Mouse (Mus musculus) cortical plate, adult 2 months (tissue): ENCODE data around the gene Hbq1a.

Experiments used
- CTCF ChIP-seq: fragments of 200-500 bp; IDR thresholded peaks from 2 replicates; pipeline ENCODE4 v1.5.1; 2011; ENCODE audit warnings: mild to moderate bottlenecking, control low read depth, low read length; ENCODE audit not compliant: insufficient read depth; ENCODE audit errors: extremely low read depth
- POLR2A ChIP-seq: fragments of 200-500 bp; IDR thresholded peaks from 2 replicates; pipeline ENCODE4 v1.6.1; 2011; ENCODE audit warnings: mild to moderate bottlenecking, low read length, control low read depth; ENCODE audit not compliant: insufficient read depth; ENCODE audit errors: extremely low read depth

- TF ChIP-seq POLR2A, result no peak
- TF ChIP-seq CTCF, result no peak
These were observed 34.6 kb upstream of the Hbq1a start for GRCm38 (mm10) chr11:32265117-32265738.
